Mouse (Mus musculus) embryonic fibroblast, embryonic 13.5 days (primary cell): Measurements from ENCODE around the gene Adamtsl1. TPM values are rescaled to one million over a fixed set of nuclear protein-coding genes. Genes with fewer than 3 reads are reported as not detected.

Experiments used
- H3K27ac ChIP-seq: 2 replicates; pipeline ENCODE4 v1.5.1; 2012; ENCODE audit warnings: low read length, control low read depth, inconsistent platforms; ENCODE audit not compliant: insufficient read depth
- H3K4me1 ChIP-seq: 2 replicates; pipeline ENCODE4 v1.6.1; 2011; ENCODE audit warnings: low read length; ENCODE audit not compliant: control insufficient read depth, insufficient read depth
- H3K4me3 ChIP-seq: 2 replicates; pipeline ENCODE4 v1.5.1; 2011; ENCODE audit warnings: mild to moderate bottlenecking, control low read depth, low read length; ENCODE audit not compliant: insufficient read depth
- CTCF ChIP-seq: IDR thresholded peaks from 2 replicates; pipeline ENCODE4 v1.5.1; 2011; ENCODE audit warnings: mild to moderate bottlenecking, control low read depth, low read length, moderate library complexity, borderline replicate concordance; ENCODE audit not compliant: insufficient read depth
- POLR2A ChIP-seq: IDR thresholded peaks from 2 replicates; pipeline ENCODE4 v1.6.1; 2011; ENCODE audit warnings: low read depth, mild to moderate bottlenecking, control low read depth, low read length, moderate library complexity
- polyA plus RNA-seq: library from polyadenylated mRNA; stranded (reverse); fragments of >200 nt; gene quantifications from 2 replicates; pipeline ENCODE4 v1.2.4, GENCODE M21; 2011; ENCODE audit warnings: low read depth; ENCODE audit not compliant: missing spikeins, insufficient read length

Adamtsl1 gene
- polyA plus RNA-seq, 1 experiment, result 30.0 TPM

- no peak overlapping the region; the same call in 1 of the 2 replicates for H3K27ac ChIP-seq
- TF ChIP-seq POLR2A, result no peak
- no peak for TF ChIP-seq CTCF
- H3K4me3 ChIP-seq, result no peak overlapping the region
- H3K4me1 ChIP-seq, result no peaks in the 10 kb centered on the region; the same call in 1 of the 2 replicates
Observed at GRCm38 (mm10) chr4:86335861-86336415, 822.0 kb downstream of the Adamtsl1 start.

- TF ChIP-seq CTCF (no peak), POLR2A (no peak)
- Histone ChIP-seq H3K4me3 (no peak overlapping the region), H3K27ac (no peak overlapping the region), H3K4me1 (no peaks in the 10 kb centered on the region; the same call in 1 of the 2 replicates)
Observed at GRCm38 (mm10) chr4:86337216-86337765, 823.3 kb downstream of the Adamtsl1 start.

- TF ChIP-seq CTCF (no peak), POLR2A (no peak)
- Histone ChIP-seq H3K4me1 (peaks cover 2% of the 10 kb centered on the region; the same call in 1 of the 2 replicates), H3K27ac (no peak overlapping the region), H3K4me3 (no peak overlapping the region)
Observed at GRCm38 (mm10) chr4:86349341-86349740, 835.4 kb downstream of the Adamtsl1 start.

GRCm38 (mm10) chr4:86352121-86352520 is 838.1 kb downstream of the Adamtsl1 start:
- H3K27ac ChIP-seq, result peak overlapping the region; percentile 68; the same call in 1 of the 2 replicates
- no peak overlapping the region; the same call in 1 of the 2 replicates for H3K4me3 ChIP-seq
- TF ChIP-seq CTCF (no peak), POLR2A (no peak)
- peaks cover 2% of the 10 kb centered on the region; the same call in 1 of the 2 replicates for H3K4me1 ChIP-seq

GRCm38 (mm10) chr4:86353550-86353949 is 839.6 kb downstream of the Adamtsl1 start:
- TF ChIP-seq POLR2A, result no peak
- TF ChIP-seq CTCF, result no peak
- Histone ChIP-seq H3K27ac (no peak overlapping the region), H3K4me3 (no peak overlapping the region), H3K4me1 (peaks cover 2% of the 10 kb centered on the region; the same call in 1 of the 2 replicates)

GRCm38 (mm10) chr4:86359398-86359797 is 845.4 kb downstream of the Adamtsl1 start:
- TF ChIP-seq CTCF (no peak), POLR2A (no peak)
- H3K4me1 ChIP-seq, result no peaks in the 10 kb centered on the region
- no peak overlapping the region for H3K4me3 ChIP-seq
- no peak overlapping the region for H3K27ac ChIP-seq

- Histone ChIP-seq H3K4me3 (no peak overlapping the region), H3K4me1 (no peaks in the 10 kb centered on the region; the same call in 1 of the 2 replicates), H3K27ac (no peak overlapping the region)
- TF ChIP-seq CTCF (no peak), POLR2A (no peak)
Observed at GRCm38 (mm10) chr4:86369055-86369454, 855.1 kb downstream of the Adamtsl1 start.

GRCm38 (mm10) chr4:86373166-86373565 is 859.2 kb downstream of the Adamtsl1 start:
- Histone ChIP-seq H3K4me3 (no peak overlapping the region), H3K4me1 (no peaks in the 10 kb centered on the region; the same call in 1 of the 2 replicates), H3K27ac (no peak overlapping the region)
- TF ChIP-seq POLR2A (no peak), CTCF (no peak)

GRCm38 (mm10) chr4:86383124-86383523 is 869.2 kb downstream of the Adamtsl1 start:
- Histone ChIP-seq H3K27ac (peak overlapping the region; percentile 69), H3K4me3 (no peak overlapping the region), H3K4me1 (peaks cover 4% of the 10 kb centered on the region)
- TF ChIP-seq CTCF, result no peak
- no peak for TF ChIP-seq POLR2A

GRCm38 (mm10) chr4:86385121-86385520 is 871.1 kb downstream of the Adamtsl1 start:
- TF ChIP-seq POLR2A, result no peak
- no peak for TF ChIP-seq CTCF

More at GRCm38 (mm10) chr4:86385121-86385520, 871.1 kb downstream of the Adamtsl1 start:
- Histone ChIP-seq H3K27ac (no peak overlapping the region), H3K4me3 (no peak overlapping the region), H3K4me1 (peaks cover 4% of the 10 kb centered on the region)
